Mouse (Mus musculus) cerebellum, postnatal 4 days (tissue): ENCODE data around the gene Slc1a7.

Source experiments
- DNase-seq, 2 experiments: peaks; one replicate each; pipeline ENCODE4 v3.0.0; 2022; ENCODE audit warnings: low spot score in 2 of 2, mixed read lengths in 1 of 2

The Slc1a7 gene

GRCm38 (mm10) chr4:107967966-107968682, at the start of gene Slc1a7:
Gene Slc1a7 (plus strand): TSS chr4:107968332.
- DNase-seq: no peak

- DNase-seq: no peak
Observed at GRCm38 (mm10) chr4:107920336-107920735, 47.8 kb upstream of the Slc1a7 start.

DNA sequence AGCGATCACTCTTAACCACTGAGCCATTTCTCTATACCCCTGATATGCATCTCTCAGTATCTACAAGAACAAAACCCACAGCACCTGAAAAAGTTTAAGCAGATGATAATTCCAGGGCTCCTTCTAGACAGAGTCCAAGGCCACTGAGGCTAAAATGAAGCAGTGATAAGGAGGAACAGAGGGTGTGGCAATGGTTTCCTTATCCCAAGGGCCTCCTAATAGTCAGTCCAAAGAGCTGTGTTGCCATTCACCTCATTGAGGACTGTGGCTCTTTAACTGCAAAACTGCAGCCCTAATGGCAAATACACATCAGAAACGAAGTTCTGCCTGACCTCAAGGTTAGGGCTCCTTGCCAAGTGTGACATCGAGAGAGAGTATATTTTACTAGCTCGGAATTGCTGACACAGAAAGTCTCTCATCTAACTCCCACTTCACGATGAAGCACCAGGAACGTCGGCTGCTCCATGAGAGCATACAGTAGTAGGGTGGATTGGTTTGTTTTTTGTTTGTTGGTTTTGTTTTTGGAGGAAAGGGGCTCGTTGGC, 46.9 kb upstream of the Slc1a7 start:
- no peak for DNase-seq

DNA sequence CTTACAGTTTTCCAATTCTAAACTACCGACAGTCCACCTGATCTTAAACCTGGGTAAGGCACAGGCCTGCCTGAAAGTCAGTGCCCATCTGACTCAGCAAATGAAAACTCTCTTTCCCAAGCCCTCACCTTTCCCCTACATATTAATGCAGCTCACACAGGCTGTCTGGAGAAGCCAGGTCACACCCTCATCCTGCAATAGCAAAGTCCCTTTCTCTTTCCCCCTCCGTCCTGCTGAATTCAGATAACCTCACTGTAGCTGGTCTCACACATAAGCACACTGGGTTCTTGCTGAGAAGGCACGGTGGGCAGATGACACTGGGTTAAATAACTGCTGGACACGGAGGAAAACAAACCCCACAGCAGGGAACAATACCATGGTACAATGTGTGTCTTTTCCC, 46.2 kb upstream of the Slc1a7 start:
- DNase-seq: no peak

- DNase-seq: peak; percentile 70 to 87
Observed at GRCm38 (mm10) chr4:107923145-107923802, 44.9 kb upstream of the Slc1a7 start, which contains the start of gene Cpt2. Gene Cpt2 (minus strand): TSS chr4:107923610.

DNA sequence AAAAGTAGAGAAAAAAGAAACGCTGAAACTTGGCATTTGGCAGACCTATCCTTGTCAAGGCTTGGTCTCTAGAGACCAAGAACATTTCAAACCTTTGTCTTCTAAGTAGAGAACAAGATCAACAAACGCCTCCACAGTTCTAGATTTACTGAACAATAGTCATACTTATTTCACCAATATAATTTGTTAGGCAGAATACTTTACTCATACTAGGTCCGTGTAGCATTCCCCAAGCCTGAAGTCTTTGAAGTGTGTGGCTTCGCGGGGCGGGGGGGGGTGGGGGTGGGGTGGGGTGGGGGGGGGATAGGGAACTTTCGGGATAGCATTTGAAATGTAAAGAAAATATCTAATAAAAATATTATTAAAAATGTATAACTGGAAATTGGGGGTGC, 44.3 kb upstream of the Slc1a7 start:
- DNase-seq: no peak

DNA sequence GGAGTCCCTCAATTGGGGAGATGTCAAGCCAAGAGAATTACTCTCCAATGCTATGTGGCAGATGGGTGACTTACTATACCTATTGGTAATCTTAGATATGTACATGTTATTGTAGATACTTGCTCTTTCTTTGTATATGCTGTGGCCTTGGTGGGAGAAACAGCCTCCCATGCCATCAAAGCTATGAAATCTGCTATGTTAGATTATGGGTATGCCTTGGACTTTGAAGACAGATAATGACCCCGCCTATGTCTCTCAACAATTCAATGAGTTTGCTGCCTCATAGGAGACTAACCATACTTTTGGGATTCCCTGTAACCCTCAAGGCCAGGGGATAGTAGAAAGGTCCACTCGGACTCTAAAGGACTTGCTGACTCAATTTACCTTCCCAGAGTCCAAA, 39.9 kb upstream of the Slc1a7 start:
- DNase-seq: no peak

DNA sequence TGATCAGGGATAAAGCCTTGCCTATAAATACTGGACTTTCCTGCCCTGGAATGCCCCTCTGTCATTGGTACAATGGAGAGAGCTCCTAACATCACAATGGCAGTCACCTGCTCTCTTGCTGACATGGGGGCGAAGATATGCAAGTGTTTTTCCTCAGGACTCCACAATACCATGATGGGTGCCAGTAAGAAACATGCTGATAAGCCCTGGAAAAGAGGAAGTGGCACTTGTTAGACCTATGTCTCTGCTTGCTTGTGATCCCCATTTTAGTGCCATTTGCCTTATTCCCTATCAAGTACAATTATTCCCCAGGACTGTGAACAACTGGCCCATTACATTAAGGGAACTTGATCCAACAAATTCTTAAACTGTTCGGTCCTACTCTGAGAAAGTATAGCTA, 39.4 kb upstream of the Slc1a7 start:
- DNase-seq: no peak

- DNase-seq: no peak
Observed at GRCm38 (mm10) chr4:107931453-107931852, 36.7 kb upstream of the Slc1a7 start.

GRCm38 (mm10) chr4:107933239-107933638, 34.9 kb upstream of the Slc1a7 start:
- DNase-seq: no peak

- DNase-seq: no peak
Observed at GRCm38 (mm10) chr4:107935254-107935653, 32.9 kb upstream of the Slc1a7 start.

- peak; percentile 47 to 71 for DNase-seq
Observed at GRCm38 (mm10) chr4:107937338-107937737, 30.8 kb upstream of the Slc1a7 start.

- no peak for DNase-seq
Observed at GRCm38 (mm10) chr4:107938124-107938523, 30.0 kb upstream of the Slc1a7 start.

DNA sequence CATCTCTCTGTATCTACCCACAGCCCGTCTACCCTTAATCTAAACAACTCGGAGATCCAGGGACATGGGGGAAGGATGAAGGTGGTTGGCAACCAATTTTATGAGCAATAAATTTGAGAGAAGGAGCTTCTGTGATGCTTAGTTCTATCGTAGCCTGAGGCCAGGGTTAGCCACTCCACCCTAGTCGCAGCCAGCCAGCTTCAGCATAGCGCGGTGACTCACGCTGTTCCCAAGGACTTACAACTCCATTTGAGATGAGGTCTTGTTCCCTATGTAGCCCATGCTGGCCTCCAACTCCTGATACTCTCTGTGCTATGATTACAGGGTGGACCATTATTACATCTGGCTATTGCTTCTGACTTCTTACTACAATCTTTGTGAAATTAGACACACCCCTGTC, 25.4 kb upstream of the Slc1a7 start:
- DNase-seq: no peak

DNA sequence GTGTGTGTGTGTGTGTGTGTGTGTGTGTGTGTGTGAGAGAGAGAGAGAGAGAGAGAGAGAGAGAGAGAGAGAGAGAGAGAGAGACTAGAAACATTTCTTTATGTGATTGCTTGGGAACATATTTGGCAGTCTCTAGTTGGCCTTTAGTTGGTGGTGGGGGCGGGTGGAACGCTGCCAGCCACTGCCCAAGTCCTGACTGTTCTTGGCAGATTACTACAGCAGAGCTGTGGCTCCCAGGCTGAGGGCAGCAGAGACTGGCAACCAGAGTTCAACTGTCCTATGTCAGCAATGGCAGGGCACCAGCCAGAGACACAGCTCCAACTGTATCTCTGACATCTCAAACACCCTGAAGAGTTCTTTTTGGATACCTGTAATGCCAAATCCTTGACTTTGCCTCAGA, 24.0 kb upstream of the Slc1a7 start:
- peak in 1 of 2 experiments; percentile 36 for DNase-seq

- DNase-seq: no peak
Observed at GRCm38 (mm10) chr4:107949918-107950317, 18.2 kb upstream of the Slc1a7 start.

- DNase-seq: no peak
Observed at GRCm38 (mm10) chr4:107952845-107953244, 15.3 kb upstream of the Slc1a7 start.

GRCm38 (mm10) chr4:107955691-107956090, 12.4 kb upstream of the Slc1a7 start:
- DNase-seq: no peak

- DNase-seq: no peak
Observed at GRCm38 (mm10) chr4:107958487-107958886, 9.6 kb upstream of the Slc1a7 start.

DNA sequence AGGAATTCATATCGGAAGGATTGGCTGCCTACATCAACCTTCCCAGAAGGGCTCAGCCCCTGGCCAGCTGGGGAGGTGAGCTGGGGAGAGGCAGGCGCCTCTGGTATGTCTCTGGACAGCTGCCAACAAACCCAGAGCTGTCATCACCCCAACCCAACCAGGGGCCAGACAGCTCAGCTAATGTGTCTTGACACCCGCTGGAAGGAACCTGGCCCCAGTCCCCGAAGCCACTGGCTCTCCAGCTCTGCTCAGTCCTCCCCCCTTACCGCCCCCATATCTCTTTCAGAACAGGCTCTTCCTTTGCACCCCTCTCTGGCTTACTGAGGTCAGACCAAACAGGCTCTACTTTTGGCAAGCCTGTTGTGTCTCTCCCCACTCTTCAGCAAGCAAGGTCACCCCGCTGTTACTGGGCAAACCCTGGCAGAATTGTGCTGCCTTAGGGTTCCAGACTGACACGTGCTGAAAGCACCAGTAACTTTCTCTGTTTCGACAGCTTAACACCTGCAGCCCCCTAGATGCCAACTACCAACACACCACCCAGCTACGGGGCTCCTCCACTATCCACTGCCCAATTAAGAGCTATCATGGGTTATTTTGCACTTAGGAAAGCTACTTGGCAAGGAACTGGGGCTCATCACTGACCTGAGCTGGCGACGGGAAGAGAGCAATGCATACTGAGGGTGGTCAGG, 5.9 kb upstream of the Slc1a7 start:
- DNase-seq: peak in 1 of 2 experiments; percentile 25

- DNase-seq: no peak
Observed at GRCm38 (mm10) chr4:107962792-107963191, 5.3 kb upstream of the Slc1a7 start.

- DNase-seq: no peak
Observed at GRCm38 (mm10) chr4:107966416-107967109, 1.6 kb upstream of the Slc1a7 start.
